ENCODE assay signal across 8 mouse cellular contexts in genomic region chr10:111164304-111165218, GRCm38 (mm10). TPM values are rescaled to one million over a fixed set of nuclear protein-coding genes. Genes with fewer than 3 reads are reported as not detected.
A peak's percentile ranks its signal among the peaks of the same experiment; 100 is the strongest.
DNase-seq lines count a peak whose midpoint lies in the region; ATAC-seq lines count a peak whose summit lies in the region.

Gene Osbpl8 (plus strand): TSS chr10:111164752.

- DNase-seq in Muller cell, postnatal 12 days (ENCODE audit: inconsistent ontology term): peak; percentile 100
- DNase-seq in cerebellum, adult 9-11 months: peak; percentile 99
- peak; percentile 98 to 100 for DNase-seq in frontal cortex, postnatal 10 days (ENCODE audit: low spot score in 2 of 2)
- DNase-seq in layer of hippocampus, postnatal 25 days (ENCODE audit: extremely low spot score in 1 of 2, low spot score in 1 of 2): peak; percentile 98 to 99
- DNase-seq in lung, postnatal 25 days (ENCODE audit: low spot score): peak; percentile 98
- DNase-seq in retina, embryonic 14.5 days (ENCODE audit: low spot score): peak; percentile 95
- peak; percentile 100 for DNase-seq in thymus, postnatal 4 days

- no peaks in the 10 kb centered on the region for H3K9me3 ChIP-seq in hindbrain, embryonic 13.5 days

- H3K27ac ChIP-seq in hindbrain, embryonic 13.5 days: peak within 1 kb of the TSS; percentile 95

- peak within 1 kb of the TSS; percentile 97 for H3K4me3 ChIP-seq in hindbrain, embryonic 13.5 days

- WGBS in hindbrain, embryonic 13.5 days: under 1% methylated on average over 74 of the region's 84 CpGs

- ATAC-seq in hindbrain, embryonic 13.5 days (ENCODE audit: low FRiP score): peak; percentile 95

- H3K4me2 ChIP-seq in hindbrain, embryonic 13.5 days: peak within 1 kb of the TSS; percentile 65

- H3K36me3 ChIP-seq in hindbrain, embryonic 13.5 days: no peaks in the 10 kb centered on the region

- H3K27me3 ChIP-seq in hindbrain, embryonic 13.5 days: no peaks in the 10 kb centered on the region

- H3K9ac ChIP-seq in hindbrain, embryonic 13.5 days: peak within 1 kb of the TSS; percentile 98

- peaks cover 12% of the 10 kb centered on the region for H3K4me1 ChIP-seq in hindbrain, embryonic 13.5 days (replicated peaks)

RNA-seq across cellular contexts. Expression of gene Osbpl8, which starts in this region (rescaled TPM):
- polyA plus RNA-seq in hindbrain, embryonic 13.5 days (2015; fragmentation: Nextera tagmentation; extraction: Ambion mirVana): 17.6 and 17.7 TPM in 2 replicates
- 10 to 100 TPM; 58.9 to 59.9 TPM for total RNA-seq in layer of hippocampus, postnatal 25 days (2021)

Comparison
In these comparisons a context has a peak if more than half of its experiments do, and no peak if none do; other contexts are left out.
1. Peak in every context shown above with its lines: DNase-seq, ATAC-seq, H3K4me3 ChIP-seq and H3K27ac ChIP-seq.